Mouse (Mus musculus) forelimb bud, embryonic 11.5 days (tissue): Measurements from ENCODE around the gene Zfp2.

Experiments
- DNase-seq: peaks from one replicate; pipeline ENCODE4 v3.0.0-alpha.2; 2012; ENCODE audit warnings: low read depth, low spot score

The Zfp2 gene

GRCm38 (mm10) chr11:50878641-50879040, 37.3 kb downstream of the Zfp2 start:
- DNase-seq: no peak

- no peak for DNase-seq
Observed at GRCm38 (mm10) chr11:50850989-50851601, 64.9 kb downstream of the Zfp2 start.

- DNase-seq: no peak
Observed at GRCm38 (mm10) chr11:50850177-50850735, 65.7 kb downstream of the Zfp2 start, which contains the start of gene Grm6. Gene Grm6 (plus strand): TSS chr11:50850685.

GRCm38 (mm10) chr11:50849310-50849709, 66.7 kb downstream of the Zfp2 start:
- DNase-seq: no peak
